Mouse (Mus musculus) spleen, adult 2 months (tissue): Measurements from ENCODE around the gene Obsl1.

Experiments
- CTCF ChIP-seq: fragments of 200-500 bp; IDR thresholded peaks from 2 replicates; pipeline ENCODE4 v1.5.1; 2011; ENCODE audit warnings: mild to moderate bottlenecking, inconsistent platforms; ENCODE audit not compliant: insufficient read depth, insufficient read length, insufficient replicate concordance; ENCODE audit errors: extremely low read depth
- POLR2A ChIP-seq: fragments of 200-500 bp; IDR thresholded peaks from 2 replicates; pipeline ENCODE4 v1.6.1; 2011; ENCODE audit warnings: low read depth, low read length, inconsistent platforms

GRCm38 (mm10) chr1:75530546-75530945 lies 24.3 kb upstream of the Obsl1 start:
- TF ChIP-seq POLR2A: no peak
- TF ChIP-seq CTCF: no peak
